Mouse (Mus musculus): Measurements from ENCODE around the gene Slc25a36. TPM values are rescaled to one million over a fixed set of nuclear protein-coding genes. Genes with fewer than 3 reads are reported as not detected.
A peak's percentile ranks its signal among the peaks of the same experiment; 100 is the strongest.

Gene Slc25a36
- polyA plus RNA-seq, 1 experiment from 2014 or later, result 100.0 TPM

DNA sequence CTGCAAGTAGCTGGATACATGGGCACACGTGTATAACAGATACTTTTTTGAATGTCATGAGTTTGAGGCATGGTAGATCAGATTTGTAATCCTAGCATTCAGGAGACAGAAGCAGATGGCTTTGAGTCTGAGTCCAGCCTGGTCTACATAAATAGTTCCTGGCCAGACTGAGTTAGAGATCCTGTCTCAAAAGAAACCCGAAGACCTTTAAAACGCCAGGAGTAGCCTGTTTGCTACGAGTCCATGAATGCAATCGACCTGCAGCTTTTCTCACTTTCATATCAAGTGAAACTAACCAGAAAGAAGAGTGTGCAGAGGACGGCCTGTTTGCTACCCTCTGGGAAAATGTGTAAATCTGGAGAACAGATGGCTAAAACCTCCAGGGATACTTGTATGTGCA is 43.2 kb downstream of the Slc25a36 start:
- Histone ChIP-seq H3K36me3 (ENCODE audit: control insufficient read depth, insufficient read depth, low read length) (no peaks in the 10 kb centered on the region), H3K4me1 (ENCODE audit: control insufficient read depth, insufficient read depth, low read length) (peaks cover 10% of the 10 kb centered on the region; the same call in 1 of the 2 replicates), H3K27me3 (ENCODE audit: control insufficient read depth, insufficient read depth, low read length) (no peaks in the 10 kb centered on the region), H3K4me3 (replicated peaks; ENCODE audit: low read depth, low read length) (no peak overlapping the region), H3K9ac (replicated peaks; ENCODE audit: low read length) (no peak overlapping the region), H3K27ac (replicated peaks; ENCODE audit: low read depth, low read length) (no peak overlapping the region), H3K9me3 (ENCODE audit: control insufficient read depth, low read length) (no peaks in the 10 kb centered on the region), H3K4me2 (ENCODE audit: low read length) (no peak overlapping the region)
- DNase-seq (no peak), ATAC-seq (ENCODE audit: low FRiP score, low TSS enrichment) (no peak)
- WGBS, result 68% methylated on average over 6 of the region's 6 CpGs

GRCm38 (mm10) chr9:97065885-97066284 is 45.1 kb downstream of the Slc25a36 start:
- no peak for ATAC-seq (ENCODE audit: low FRiP score, low TSS enrichment)
- Histone ChIP-seq H3K4me2 (ENCODE audit: low read length) (no peak overlapping the region), H3K4me3 (replicated peaks; ENCODE audit: low read depth, low read length) (no peak overlapping the region), H3K36me3 (ENCODE audit: control insufficient read depth, insufficient read depth, low read length) (no peaks in the 10 kb centered on the region), H3K9ac (replicated peaks; ENCODE audit: low read length) (no peak overlapping the region), H3K4me1 (ENCODE audit: control insufficient read depth, insufficient read depth, low read length) (peaks cover 10% of the 10 kb centered on the region; the same call in 1 of the 2 replicates), H3K9me3 (ENCODE audit: control insufficient read depth, low read length) (no peaks in the 10 kb centered on the region), H3K27ac (replicated peaks; ENCODE audit: low read depth, low read length) (no peak overlapping the region), H3K27me3 (ENCODE audit: control insufficient read depth, insufficient read depth, low read length) (no peaks in the 10 kb centered on the region)
- 59% methylated on average over 4 of the region's 4 CpGs for WGBS
- peak; percentile 26 for DNase-seq

GRCm38 (mm10) chr9:97065216-97065615 is 45.7 kb downstream of the Slc25a36 start:
- ATAC-seq (ENCODE audit: low FRiP score, low TSS enrichment) (no peak), DNase-seq (no peak)
- H3K4me3 ChIP-seq (replicated peaks; ENCODE audit: low read depth, low read length), result no peak overlapping the region

GRCm38 (mm10) chr9:97064161-97064560 is 46.8 kb downstream of the Slc25a36 start:
- DNase-seq (no peak), ATAC-seq (ENCODE audit: low FRiP score, low TSS enrichment) (no peak)
- no peak overlapping the region for H3K27ac ChIP-seq (replicated peaks; ENCODE audit: low read depth, low read length)
- WGBS, result 97% methylated on average over 1 of the region's 1 CpGs
- H3K4me3 ChIP-seq (replicated peaks; ENCODE audit: low read depth, low read length), result no peak overlapping the region
- H3K4me2 ChIP-seq (ENCODE audit: low read length), result no peak overlapping the region
- H3K9me3 ChIP-seq (ENCODE audit: control insufficient read depth, low read length), result no peaks in the 10 kb centered on the region
- no peaks in the 10 kb centered on the region for H3K27me3 ChIP-seq (ENCODE audit: control insufficient read depth, insufficient read depth, low read length)
- peaks cover 10% of the 10 kb centered on the region; the same call in 1 of the 2 replicates for H3K4me1 ChIP-seq (ENCODE audit: control insufficient read depth, insufficient read depth, low read length)
- H3K9ac ChIP-seq (replicated peaks; ENCODE audit: low read length), result no peak overlapping the region
- no peaks in the 10 kb centered on the region for H3K36me3 ChIP-seq (ENCODE audit: control insufficient read depth, insufficient read depth, low read length)

More at GRCm38 (mm10) chr9:97065216-97065615, 45.7 kb downstream of the Slc25a36 start:
- Histone ChIP-seq H3K36me3 (ENCODE audit: control insufficient read depth, insufficient read depth, low read length) (no peaks in the 10 kb centered on the region), H3K4me1 (ENCODE audit: control insufficient read depth, insufficient read depth, low read length) (peaks cover 10% of the 10 kb centered on the region; the same call in 1 of the 2 replicates), H3K9me3 (ENCODE audit: control insufficient read depth, low read length) (no peaks in the 10 kb centered on the region), H3K4me2 (ENCODE audit: low read length) (no peak overlapping the region), H3K27me3 (ENCODE audit: control insufficient read depth, insufficient read depth, low read length) (no peaks in the 10 kb centered on the region), H3K9ac (replicated peaks; ENCODE audit: low read length) (no peak overlapping the region), H3K27ac (replicated peaks; ENCODE audit: low read depth, low read length) (no peak overlapping the region)
- WGBS, result 54% methylated on average over 5 of the region's 5 CpGs

GRCm38 (mm10) chr9:97061696-97062095 is 49.3 kb downstream of the Slc25a36 start:
- ATAC-seq (ENCODE audit: low FRiP score, low TSS enrichment), result no peak
- no peaks in the 10 kb centered on the region for H3K9me3 ChIP-seq (ENCODE audit: control insufficient read depth, low read length)
- WGBS, result 94% methylated on average over 9 of the region's 9 CpGs

DNA sequence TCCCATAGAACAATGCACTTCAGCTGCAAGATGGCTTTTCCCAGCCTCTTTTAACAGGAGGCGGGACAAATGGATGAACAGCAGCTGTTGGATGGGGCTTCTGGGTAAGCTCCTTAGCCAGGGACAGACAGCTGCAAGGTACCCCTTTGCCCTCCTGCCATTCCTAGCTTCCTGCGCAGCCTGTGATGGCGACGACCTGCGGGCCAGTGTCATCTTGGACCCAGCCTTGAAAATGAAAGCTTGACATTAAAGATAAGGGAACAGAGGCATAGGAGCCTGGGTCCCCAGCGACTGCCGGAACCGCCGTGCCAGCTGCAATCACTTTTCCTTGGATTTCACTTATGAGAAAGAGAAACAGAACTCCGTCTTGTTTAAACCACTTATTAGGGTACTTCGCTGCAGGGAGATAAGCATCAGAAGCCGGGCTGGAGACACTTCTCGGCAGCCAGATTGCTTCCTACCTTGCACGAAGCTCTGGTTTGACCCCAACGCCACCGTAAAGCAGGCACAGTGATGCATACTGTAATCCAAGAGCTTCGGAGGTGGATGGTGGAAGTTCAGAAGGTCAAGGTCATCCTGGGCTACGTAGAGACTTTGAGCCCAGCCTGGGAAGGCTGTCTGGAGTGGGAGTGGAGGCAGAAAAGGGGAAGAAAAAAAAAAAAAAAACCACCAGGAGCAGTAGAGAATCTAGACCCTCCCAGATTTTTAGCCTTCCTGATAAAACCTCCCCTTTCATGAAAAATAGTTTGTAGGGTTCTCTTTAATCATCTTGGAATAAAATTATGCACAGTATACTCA is 54.2 kb downstream of the Slc25a36 start:
- Histone ChIP-seq H3K27me3 (ENCODE audit: control insufficient read depth, insufficient read depth, low read length) (no peaks in the 10 kb centered on the region), H3K9ac (replicated peaks; ENCODE audit: low read length) (peak overlapping the region; percentile 18; the same call in 1 of the 2 replicates), H3K9me3 (ENCODE audit: control insufficient read depth, low read length) (no peaks in the 10 kb centered on the region), H3K4me1 (ENCODE audit: control insufficient read depth, insufficient read depth, low read length) (peaks cover 8% of the 10 kb centered on the region; the same call in 1 of the 2 replicates), H3K27ac (replicated peaks; ENCODE audit: low read depth, low read length) (peak overlapping the region; percentile 52; the same call in 1 of the 2 replicates), H3K36me3 (ENCODE audit: control insufficient read depth, insufficient read depth, low read length) (no peaks in the 10 kb centered on the region), H3K4me2 (ENCODE audit: low read length) (peak overlapping the region; percentile 3; the same call in 1 of the 2 replicates), H3K4me3 (replicated peaks; ENCODE audit: low read depth, low read length) (no peak overlapping the region)
- WGBS, result 54% methylated on average over 18 of the region's 18 CpGs
- ATAC-seq (ENCODE audit: low FRiP score, low TSS enrichment) (no peak), DNase-seq (peak; percentile 44)

More at GRCm38 (mm10) chr9:97061696-97062095, 49.3 kb downstream of the Slc25a36 start:
- H3K4me3 ChIP-seq (replicated peaks; ENCODE audit: low read depth, low read length), result no peak overlapping the region
- no peaks in the 10 kb centered on the region for H3K36me3 ChIP-seq (ENCODE audit: control insufficient read depth, insufficient read depth, low read length)
- no peak overlapping the region for H3K9ac ChIP-seq (replicated peaks; ENCODE audit: low read length)
- no peaks in the 10 kb centered on the region for H3K27me3 ChIP-seq (ENCODE audit: control insufficient read depth, insufficient read depth, low read length)
- H3K4me1 ChIP-seq (ENCODE audit: control insufficient read depth, insufficient read depth, low read length), result peaks cover 10% of the 10 kb centered on the region; the same call in 1 of the 2 replicates
- no peak overlapping the region for H3K27ac ChIP-seq (replicated peaks; ENCODE audit: low read depth, low read length)
- DNase-seq, result no peak
- no peak overlapping the region for H3K4me2 ChIP-seq (ENCODE audit: low read length)

DNA sequence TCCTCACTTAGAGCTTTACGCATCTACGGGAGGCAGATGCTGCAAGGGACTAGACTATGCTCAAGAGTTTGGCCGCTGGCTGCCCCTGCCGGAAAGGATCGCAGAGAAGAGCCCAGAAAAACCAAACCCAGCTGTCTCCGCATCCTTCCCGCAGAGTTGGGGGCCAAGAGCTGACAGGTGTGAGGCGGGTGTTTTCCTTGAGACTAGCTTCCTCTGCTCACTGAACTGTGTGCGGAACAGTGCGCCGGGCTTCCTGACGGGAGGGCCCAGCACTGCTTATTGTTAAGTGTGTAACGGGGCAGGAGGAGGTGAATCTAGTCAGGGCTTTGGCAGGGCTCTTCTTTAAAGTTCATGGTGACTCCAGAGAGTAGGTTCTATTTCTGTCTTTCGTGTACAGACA is 55.1 kb downstream of the Slc25a36 start:
- Histone ChIP-seq H3K4me2 (ENCODE audit: low read length) (no peak overlapping the region), H3K27ac (replicated peaks; ENCODE audit: low read depth, low read length) (peak overlapping the region; percentile 52; the same call in 1 of the 2 replicates), H3K9ac (replicated peaks; ENCODE audit: low read length) (no peak overlapping the region), H3K4me1 (ENCODE audit: control insufficient read depth, insufficient read depth, low read length) (peaks cover 12% of the 10 kb centered on the region), H3K36me3 (ENCODE audit: control insufficient read depth, insufficient read depth, low read length) (no peaks in the 10 kb centered on the region), H3K27me3 (ENCODE audit: control insufficient read depth, insufficient read depth, low read length) (no peaks in the 10 kb centered on the region), H3K4me3 (replicated peaks; ENCODE audit: low read depth, low read length) (no peak overlapping the region), H3K9me3 (ENCODE audit: control insufficient read depth, low read length) (no peaks in the 10 kb centered on the region)
- 40% methylated on average over 14 of the region's 14 CpGs for WGBS
- ATAC-seq (ENCODE audit: low FRiP score, low TSS enrichment), result no peak
- no peak for DNase-seq

GRCm38 (mm10) chr9:97051176-97051575 is 59.8 kb downstream of the Slc25a36 start:
- Histone ChIP-seq H3K27me3 (ENCODE audit: control insufficient read depth, insufficient read depth, low read length) (no peaks in the 10 kb centered on the region), H3K4me2 (ENCODE audit: low read length) (no peak overlapping the region), H3K4me1 (ENCODE audit: control insufficient read depth, insufficient read depth, low read length) (peaks cover 12% of the 10 kb centered on the region), H3K4me3 (replicated peaks; ENCODE audit: low read depth, low read length) (no peak overlapping the region), H3K36me3 (ENCODE audit: control insufficient read depth, insufficient read depth, low read length) (no peaks in the 10 kb centered on the region), H3K9ac (replicated peaks; ENCODE audit: low read length) (no peak overlapping the region), H3K9me3 (ENCODE audit: control insufficient read depth, low read length) (0 out of 2 replicates have a peak, but pooled peaks cover 3% of the 10 kb centered on the region), H3K27ac (replicated peaks; ENCODE audit: low read depth, low read length) (peak overlapping the region; percentile 52)
- peak; percentile 72 for ATAC-seq (ENCODE audit: low FRiP score, low TSS enrichment)
- WGBS, result 7% methylated on average over 8 of the region's 8 CpGs
- peak; percentile 73 for DNase-seq

- Histone ChIP-seq H3K36me3 (ENCODE audit: control insufficient read depth, insufficient read depth, low read length) (no peaks in the 10 kb centered on the region), H3K27me3 (ENCODE audit: control insufficient read depth, insufficient read depth, low read length) (no peaks in the 10 kb centered on the region), H3K4me1 (ENCODE audit: control insufficient read depth, insufficient read depth, low read length) (peaks cover 5% of the 10 kb centered on the region), H3K9ac (replicated peaks; ENCODE audit: low read length) (no peak overlapping the region), H3K9me3 (ENCODE audit: control insufficient read depth, low read length) (0 out of 2 replicates have a peak, but pooled peaks cover 3% of the 10 kb centered on the region), H3K4me3 (replicated peaks; ENCODE audit: low read depth, low read length) (no peak overlapping the region), H3K4me2 (ENCODE audit: low read length) (no peak overlapping the region), H3K27ac (replicated peaks; ENCODE audit: low read depth, low read length) (no peak overlapping the region)
- ATAC-seq (ENCODE audit: low FRiP score, low TSS enrichment) (no peak), DNase-seq (no peak)
- 82% methylated on average over 4 of the region's 4 CpGs for WGBS
Measured at GRCm38 (mm10) chr9:97046240-97046639, 64.7 kb downstream of the Slc25a36 start.
